Mouse (Mus musculus) cerebellum, adult 8-10 months (tissue): Measurements from ENCODE around the gene Nat10.
A peak's percentile ranks its signal among the peaks of the same experiment; 100 is the strongest.

ENCODE experiments used
- DNase-seq: peaks from one replicate; pipeline ENCODE4 v3.0.0; 2022

Gene Nat10

GRCm38 (mm10) chr2:103760906-103761716 is at the start of gene Nat10:
Gene Nat10, minus strand, starts transcription at chr2:103761270.
- peak; percentile 98 for DNase-seq

- no peak for DNase-seq
Observed at GRCm38 (mm10) chr2:103810412-103810811, 49.3 kb upstream of the Nat10 start.

GRCm38 (mm10) chr2:103808466-103808865 is 47.4 kb upstream of the Nat10 start:
- DNase-seq: no peak

- no peak for DNase-seq
Observed at GRCm38 (mm10) chr2:103803770-103804530, 42.9 kb upstream of the Nat10 start.

GRCm38 (mm10) chr2:103802422-103802821 is 41.4 kb upstream of the Nat10 start:
- DNase-seq: no peak

GRCm38 (mm10) chr2:103797491-103798009 is 36.5 kb upstream of the Nat10 start, which contains the start of gene Caprin1:
Gene Caprin1, minus strand, starts transcription at chr2:103797649.
- DNase-seq: peak; percentile 96

- DNase-seq: peak; percentile 70
Observed at GRCm38 (mm10) chr2:103796861-103797466, 35.9 kb upstream of the Nat10 start.

- no peak for DNase-seq
Observed at GRCm38 (mm10) chr2:103796211-103796860, 35.3 kb upstream of the Nat10 start.

- DNase-seq: peak; percentile 34
Observed at GRCm38 (mm10) chr2:103795843-103796210, 34.8 kb upstream of the Nat10 start.

- DNase-seq: no peak
Observed at GRCm38 (mm10) chr2:103792009-103792408, 30.9 kb upstream of the Nat10 start.

- DNase-seq: no peak
Observed at GRCm38 (mm10) chr2:103785735-103786134, 24.7 kb upstream of the Nat10 start.

- DNase-seq: no peak
Observed at GRCm38 (mm10) chr2:103784621-103785020, 23.6 kb upstream of the Nat10 start.

- DNase-seq: no peak
Observed at GRCm38 (mm10) chr2:103762492-103762891, 1.4 kb upstream of the Nat10 start.

- DNase-seq: no peak
Observed at GRCm38 (mm10) chr2:103761993-103762392, 923 bp upstream of the Nat10 start.

- DNase-seq: no peak
Observed at GRCm38 (mm10) chr2:103760421-103760820, 649 bp downstream of the Nat10 start.

GRCm38 (mm10) chr2:103755458-103756085 is 5.5 kb downstream of the Nat10 start:
- DNase-seq: no peak

GRCm38 (mm10) chr2:103754614-103755013 is 6.5 kb downstream of the Nat10 start:
- DNase-seq: no peak

- DNase-seq: no peak
Observed at GRCm38 (mm10) chr2:103751771-103752170, 9.3 kb downstream of the Nat10 start.

- DNase-seq: no peak
Observed at GRCm38 (mm10) chr2:103749091-103749490, 12.0 kb downstream of the Nat10 start.

- no peak for DNase-seq
Observed at GRCm38 (mm10) chr2:103747891-103748290, 13.2 kb downstream of the Nat10 start.

- DNase-seq: no peak
Observed at GRCm38 (mm10) chr2:103746761-103747160, 14.3 kb downstream of the Nat10 start.

- no peak for DNase-seq
Observed at GRCm38 (mm10) chr2:103746096-103746495, 15.0 kb downstream of the Nat10 start.
